Mouse (Mus musculus) limb, embryonic 14.5 days (tissue): Measurements from ENCODE around the gene Usp43. TPM values are rescaled to one million over a fixed set of nuclear protein-coding genes. Genes with fewer than 3 reads are reported as not detected.
A peak's percentile ranks its signal among the peaks of the same experiment; 100 is the strongest.

Experiments used
- ATAC-seq: fragments of 200-750 bp; cut with Nextera tagmentation; 2 replicates; pipeline ENCODE4 v1.8.0; 2017; ENCODE audit warnings: low read depth, moderate number of reproducible peaks, moderate TSS enrichment; ENCODE audit not compliant: low FRiP score
- DNase-seq: peaks from one replicate; pipeline ENCODE4 v3.0.0-alpha.2; 2015; ENCODE audit warnings: low spot score
- H3K27ac ChIP-seq: fragments of 300-500 bp; sonication (generic); replicated peaks from 2 replicates; pipeline ENCODE4 v1.5.1; 2014; ENCODE audit warnings: low read depth, mild to moderate bottlenecking, low read length, moderate library complexity, mixed read lengths
- H3K27me3 ChIP-seq: fragments of 300-500 bp; sonication (generic); 2 replicates; pipeline ENCODE4 v1.6.1; 2014; ENCODE audit warnings: low read length, mixed read lengths; ENCODE audit not compliant: control insufficient read depth, insufficient read depth
- H3K36me3 ChIP-seq: fragments of 300-500 bp; sonication (generic); 2 replicates; pipeline ENCODE4 v1.6.1; 2014; ENCODE audit warnings: mild to moderate bottlenecking, low read length, moderate library complexity, mixed read lengths; ENCODE audit not compliant: control insufficient read depth, insufficient read depth
- H3K4me1 ChIP-seq: fragments of 300-500 bp; sonication (generic); 2 replicates; pipeline ENCODE4 v1.6.1; 2014; ENCODE audit warnings: antibody characterized with exemption, low read length, mixed read lengths; ENCODE audit not compliant: control insufficient read depth, insufficient read depth
- H3K4me2 ChIP-seq: fragments of 300-500 bp; sonication (generic); replicated peaks from 2 replicates; pipeline ENCODE4 v1.6.1; 2014; ENCODE audit warnings: low read depth, mild to moderate bottlenecking, low read length, moderate library complexity; ENCODE audit not compliant: severe bottlenecking
- H3K4me3 ChIP-seq: fragments of 300-500 bp; sonication (generic); replicated peaks from 2 replicates; pipeline ENCODE4 v1.5.1; 2014; ENCODE audit warnings: low read length
- H3K9ac ChIP-seq: fragments of 300-500 bp; sonication (generic); 2 replicates; pipeline ENCODE4 v1.6.1; 2014; ENCODE audit warnings: mild to moderate bottlenecking, low read depth, low read length, moderate library complexity; ENCODE audit not compliant: severe bottlenecking
- H3K9me3 ChIP-seq: fragments of 300-500 bp; sonication (generic); 2 replicates; pipeline ENCODE4 v1.6.1; 2016; ENCODE audit warnings: low read length; ENCODE audit not compliant: control insufficient read depth
- POLR2A ChIP-seq: fragments of 200-500 bp; IDR thresholded peaks from 2 replicates; pipeline ENCODE4 v1.8.0; 2012; ENCODE audit warnings: inconsistent platforms, mild to moderate bottlenecking, moderate library complexity, borderline replicate concordance; ENCODE audit not compliant: insufficient read depth, insufficient read length; ENCODE audit errors: extremely low read depth
- WGBS: fragments of 180-500 bp; shearing (Covaris S2); extraction: QIAGEN DNeasy Blood & Tissue Kit; methylation state at CpG from one replicate; pipeline ENCODE4 v1.1.7; 2014; 5-methylcytosine and 5-hydroxymethylcytosine counted together
- polyA plus RNA-seq, 2 experiments: library from polyadenylated mRNA; depleted of rRNA in 1 of 2; stranded (reverse) in 1 of 2; unstranded in 1 of 2; fragments of >200 nt; fragmentation: Nextera tagmentation in 1 of 2; extraction: Ambion mirVana in 1 of 2; gene quantifications; 2 replicates each; pipeline versions ENCODE4 v1.2.1 to v1.2.3; 2012 to 2014

The Usp43 gene
- polyA plus RNA-seq (2012; rRNA removed): 1.9 and 2.0 TPM in 2 replicates
- polyA plus RNA-seq (2014; fragmentation: Nextera tagmentation; extraction: Ambion mirVana): 1.7 and 1.8 TPM in 2 replicates

DNA sequence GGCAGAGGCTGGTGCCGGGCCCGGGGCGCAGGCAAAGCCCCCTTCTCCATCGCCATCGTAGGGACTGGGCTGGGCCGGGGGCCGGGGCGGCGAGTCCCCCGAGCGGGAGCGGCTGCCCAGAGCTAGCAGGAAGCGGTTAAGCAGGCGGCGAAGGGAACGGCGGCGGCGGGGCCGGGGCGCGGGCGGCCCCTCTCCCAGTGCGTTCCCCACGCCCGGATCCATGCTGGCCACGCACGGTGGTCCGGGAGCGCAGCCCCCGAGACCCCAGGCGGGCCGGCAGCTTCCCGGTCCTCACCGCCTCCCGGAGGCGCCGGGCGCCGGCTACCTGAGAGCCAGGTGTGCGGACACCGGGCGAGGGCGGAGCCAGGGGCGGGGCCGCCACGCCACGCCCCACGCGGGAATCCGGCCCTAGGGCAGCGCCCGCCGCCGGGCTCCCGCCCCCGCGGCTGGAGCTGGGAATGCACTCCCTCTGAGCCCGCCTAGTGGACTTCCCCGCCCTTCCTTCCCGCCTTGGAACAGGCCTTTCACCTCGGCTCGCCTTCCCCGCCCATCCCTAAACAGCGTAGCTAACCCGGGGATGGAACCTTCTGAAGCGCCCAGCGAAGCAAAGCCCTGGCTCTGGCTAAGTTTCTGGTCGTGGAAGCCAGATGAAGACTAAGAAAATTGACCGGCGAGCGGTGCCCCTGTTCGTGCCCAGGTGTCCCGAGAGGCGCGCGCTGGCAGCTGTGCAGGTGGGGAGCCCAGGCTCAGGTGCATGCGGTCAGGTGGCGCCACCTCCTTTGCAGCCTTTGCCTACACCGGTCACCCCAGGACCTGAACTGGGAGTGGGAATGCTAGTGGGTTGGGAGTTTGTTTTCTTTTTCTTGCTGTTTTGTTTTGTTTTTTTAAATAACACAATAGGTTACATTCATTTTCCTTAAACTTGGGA is at the start of gene Usp43:
Gene Usp43, minus strand, starts transcription at position 327 of the 928 bp plus-strand sequence.
- WGBS: 1% methylated on average over 41 of the region's 80 CpGs
- TF ChIP-seq POLR2A: no peak
- peak within 1 kb of the TSS; percentile 100 for H3K4me2 ChIP-seq
- H3K27ac ChIP-seq: no peak within 1 kb of the TSS
- peak within 1 kb of the TSS; percentile 57 for H3K9ac ChIP-seq
- peaks cover 2% of the 10 kb centered on the region; the same call in 1 of the 2 replicates for H3K4me1 ChIP-seq
- no peaks in the 10 kb centered on the region for H3K9me3 ChIP-seq
- H3K4me3 ChIP-seq: peak within 1 kb of the TSS; percentile 68
- ATAC-seq (peak; percentile 37; the same call in 1 of the 2 replicates), DNase-seq (peak; percentile 44)
- H3K36me3 ChIP-seq: no peaks in the 10 kb centered on the region
- H3K27me3 ChIP-seq: peaks cover 20% of the 10 kb centered on the region

DNA sequence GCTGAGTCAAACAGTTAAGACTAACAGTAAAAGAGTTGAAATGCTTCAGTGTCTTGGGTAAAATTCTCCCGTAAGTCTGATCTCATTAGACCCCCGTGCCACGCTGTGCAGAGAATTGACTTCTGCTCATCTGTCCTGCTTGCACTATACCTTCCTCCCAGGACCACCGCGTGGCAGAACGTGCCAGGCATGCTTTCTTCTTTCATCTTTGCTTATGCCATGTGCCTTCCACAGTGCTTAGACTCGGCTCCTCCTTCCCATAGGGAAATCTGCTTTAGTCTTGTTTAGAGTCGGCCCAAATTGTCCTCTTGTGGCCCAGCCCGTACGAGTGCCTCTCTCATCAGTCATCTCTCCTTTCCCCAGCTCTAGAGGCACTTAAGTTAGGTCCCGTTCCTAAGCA is 45.9 kb upstream of the Usp43 start:
- TF ChIP-seq POLR2A: no peak
- H3K9ac ChIP-seq: no peak overlapping the region
- no peaks in the 10 kb centered on the region for H3K27me3 ChIP-seq
- H3K4me1 ChIP-seq: no peaks in the 10 kb centered on the region; the same call in 1 of the 2 replicates
- no peaks in the 10 kb centered on the region for H3K9me3 ChIP-seq
- WGBS: 69% methylated on average over 11 of the region's 11 CpGs
- no peak overlapping the region for H3K27ac ChIP-seq
- H3K4me3 ChIP-seq: no peak overlapping the region
- DNase-seq (no peak), ATAC-seq (no peak)
- H3K36me3 ChIP-seq: peaks cover 13% of the 10 kb centered on the region
- H3K4me2 ChIP-seq: no peak overlapping the region

DNA sequence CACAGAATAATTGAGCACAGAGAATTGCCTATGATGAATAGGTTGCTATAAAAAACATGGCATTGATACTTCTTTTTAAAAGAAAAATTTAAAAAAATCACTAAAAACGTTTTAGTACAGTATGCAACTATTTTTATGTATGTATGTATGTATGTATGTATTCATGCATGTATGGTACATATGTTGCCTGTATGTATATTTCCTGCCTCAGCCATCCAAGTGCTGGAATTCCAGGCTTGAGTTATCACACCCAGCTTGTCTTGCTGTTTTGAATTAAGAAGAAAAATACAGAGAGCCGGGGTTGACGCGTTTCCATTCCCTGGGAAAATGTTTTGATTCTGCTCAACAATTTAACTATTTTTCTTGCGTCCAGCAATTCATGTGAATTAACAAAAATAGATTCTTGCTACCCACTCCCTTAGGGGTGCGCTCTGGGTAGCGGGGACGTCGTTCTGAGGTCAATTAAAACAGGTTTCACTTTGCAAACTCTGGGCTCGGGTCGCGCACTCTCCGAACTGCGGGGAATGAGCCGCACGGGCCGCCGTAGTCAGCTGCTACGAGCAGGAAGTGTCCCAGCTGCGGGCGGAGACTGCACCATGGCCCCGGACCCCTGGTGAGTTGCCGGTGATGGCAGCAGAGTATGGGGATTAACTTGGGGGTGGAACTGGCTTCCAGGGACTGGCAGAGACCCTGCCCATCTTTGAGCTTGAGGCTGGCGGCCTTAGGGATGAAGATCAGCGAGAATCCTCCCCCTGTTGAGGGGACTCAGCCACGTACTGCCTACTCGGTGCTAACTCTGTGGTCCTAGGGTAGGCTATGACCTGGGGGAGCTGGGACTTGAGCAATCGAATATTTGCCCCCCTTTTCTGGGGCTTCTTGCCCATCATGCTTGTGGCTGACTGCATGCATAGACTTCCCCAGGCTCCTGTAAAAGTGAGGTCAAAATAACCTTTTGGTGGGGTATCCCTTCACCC is 44.2 kb upstream of the Usp43 start, which contains the start of gene Stx8:
Gene Stx8, plus strand, starts transcription at position 289 of the 974 bp plus-strand sequence.
- under 1% methylated on average over 28 of the region's 28 CpGs for WGBS
- DNase-seq (peak; percentile 79), ATAC-seq (peak; percentile 80)
- Histone ChIP-seq H3K9ac (peak within 1 kb of the TSS; percentile 74), H3K4me1 (no peaks in the 10 kb centered on the region; the same call in 1 of the 2 replicates), H3K4me3 (peak within 1 kb of the TSS; percentile 73), H3K9me3 (no peaks in the 10 kb centered on the region), H3K36me3 (peaks cover 11% of the 10 kb centered on the region; the same call in 1 of the 2 replicates), H3K27ac (no peak within 1 kb of the TSS), H3K27me3 (no peaks in the 10 kb centered on the region), H3K4me2 (peak within 1 kb of the TSS; percentile 61)
- 0 out of 2 replicates have a peak, but pooled peaks have one; percentile 24 for TF ChIP-seq POLR2A

DNA sequence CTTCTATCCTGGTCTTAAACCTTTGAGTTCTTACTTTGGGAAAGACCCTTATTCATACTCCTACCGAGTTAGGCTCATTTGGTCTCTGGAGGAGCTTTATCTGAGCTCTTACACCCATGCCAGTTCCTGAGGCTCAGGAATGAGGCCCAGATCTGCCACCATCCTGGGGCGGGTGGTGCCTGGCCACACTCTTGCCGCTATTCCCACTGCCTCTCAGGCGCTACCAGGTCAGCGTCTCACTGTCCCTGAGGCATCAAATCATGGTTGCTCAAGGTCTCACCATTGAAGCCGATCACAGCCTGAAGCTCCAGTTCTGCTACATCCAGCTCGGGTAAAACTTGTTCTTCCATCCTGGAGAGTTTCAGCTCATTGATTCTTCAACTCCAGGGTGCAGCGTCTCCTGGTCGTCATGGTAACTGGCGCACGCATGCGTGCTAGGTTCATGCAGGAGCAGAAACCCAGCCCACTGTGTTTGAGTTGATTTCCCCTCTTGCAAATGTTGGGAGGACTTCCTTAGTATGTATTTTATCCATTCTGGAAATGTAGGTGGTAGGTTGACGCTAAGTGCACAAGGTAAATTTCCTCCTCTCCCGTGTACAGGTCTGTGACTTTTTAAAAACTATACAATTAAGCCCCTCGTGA is 43.4 kb upstream of the Usp43 start, which contains the start of gene Cfap52:
Gene Cfap52, minus strand, starts transcription at position 410 of the 642 bp plus-strand sequence.
- H3K4me1 ChIP-seq: no peaks in the 10 kb centered on the region; the same call in 1 of the 2 replicates
- no peak within 1 kb of the TSS for H3K27ac ChIP-seq
- H3K9ac ChIP-seq: peak within 1 kb of the TSS; percentile 74
- peaks cover 8% of the 10 kb centered on the region; the same call in 1 of the 2 replicates for H3K36me3 ChIP-seq
- peak within 1 kb of the TSS; percentile 73 for H3K4me3 ChIP-seq
- peak within 1 kb of the TSS; percentile 61 for H3K4me2 ChIP-seq
- WGBS: 9% methylated on average over 15 of the region's 15 CpGs
- H3K27me3 ChIP-seq: no peaks in the 10 kb centered on the region
- DNase-seq (peak; percentile 81), ATAC-seq (no peak; the same call in 1 of the 2 replicates)
- TF ChIP-seq POLR2A: no peak
- H3K9me3 ChIP-seq: no peaks in the 10 kb centered on the region
